Mouse (Mus musculus) heart, embryonic 11.5 days (tissue): ENCODE measurements around the gene Bcl11a. TPM values are rescaled to one million over a fixed set of nuclear protein-coding genes. Genes with fewer than 3 reads are reported as not detected.

Experiments used
- ATAC-seq: fragments of 200-750 bp; cut with Nextera tagmentation; replicated peaks from 2 replicates; pipeline ENCODE4 v1.8.0; 2017; ENCODE audit warnings: moderate library complexity; ENCODE audit not compliant: insufficient number of reproducible peaks, low FRiP score, low TSS enrichment
- H3K27ac ChIP-seq: fragments of 300-500 bp; sonication (generic); 2 replicates; pipeline ENCODE4 v1.5.1; 2014; ENCODE audit warnings: mild to moderate bottlenecking, low read depth, low read length
- H3K27me3 ChIP-seq: fragments of 300-500 bp; sonication (generic); 2 replicates; pipeline ENCODE4 v1.6.1; 2014; ENCODE audit warnings: mild to moderate bottlenecking, low read length, mixed read lengths; ENCODE audit not compliant: control insufficient read depth, insufficient read depth
- H3K36me3 ChIP-seq: fragments of 300-500 bp; sonication (generic); 2 replicates; pipeline ENCODE4 v1.6.1; 2014; ENCODE audit warnings: mild to moderate bottlenecking, low read length, moderate library complexity, mixed read lengths; ENCODE audit not compliant: control insufficient read depth, insufficient read depth
- H3K4me1 ChIP-seq: fragments of 300-500 bp; sonication (generic); 2 replicates; pipeline ENCODE4 v1.6.1; 2014; ENCODE audit warnings: low read length; ENCODE audit not compliant: control insufficient read depth, insufficient read depth
- H3K4me2 ChIP-seq: fragments of 300-500 bp; sonication (generic); 2 replicates; pipeline ENCODE4 v1.6.1; 2014; ENCODE audit warnings: mild to moderate bottlenecking, moderate library complexity
- H3K4me3 ChIP-seq: fragments of 300-500 bp; sonication (generic); 2 replicates; pipeline ENCODE4 v1.5.1; 2014; ENCODE audit warnings: low read depth, low read length
- H3K9ac ChIP-seq: fragments of 300-500 bp; sonication (generic); 2 replicates; pipeline ENCODE4 v1.6.1; 2014; ENCODE audit warnings: mild to moderate bottlenecking, low read depth, low read length, moderate library complexity
- H3K9me3 ChIP-seq: fragments of 300-500 bp; sonication (generic); replicated peaks from 2 replicates; pipeline ENCODE4 v1.6.1; 2016; ENCODE audit warnings: low read length; ENCODE audit not compliant: control insufficient read depth
- WGBS: fragments of 180-500 bp; shearing (Covaris S2); extraction: QIAGEN DNeasy Blood & Tissue Kit; methylation state at CpG from one replicate; pipeline ENCODE4 v1.1.7; 2014; ENCODE audit not compliant: insufficient replicate concordance; 5-methylcytosine and 5-hydroxymethylcytosine counted together
- polyA plus RNA-seq: library from polyadenylated mRNA; unstranded; fragments of >200 nt; fragmentation: Nextera tagmentation; extraction: Ambion mirVana; gene quantifications from 2 replicates; pipeline ENCODE4 v1.2.1, GENCODE M21; 2014

Bcl11a gene
- polyA plus RNA-seq, 1 experiment from 2014 or later = 21.7 TPM

- H3K36me3 ChIP-seq = no peaks in the 10 kb centered on the region
- 44% methylated on average over 9 of the region's 9 CpGs for WGBS
- no peak overlapping the region for H3K9ac ChIP-seq
- H3K4me3 ChIP-seq = no peak overlapping the region
- ATAC-seq = no peak
- no peaks in the 10 kb centered on the region for H3K27me3 ChIP-seq
- no peaks in the 10 kb centered on the region for H3K9me3 ChIP-seq
- H3K27ac ChIP-seq = no peak overlapping the region
- H3K4me2 ChIP-seq = 0 out of 2 replicates have a peak overlapping the region, but pooled peaks have one; percentile 7
- peaks cover 39% of the 10 kb centered on the region for H3K4me1 ChIP-seq
Observed at GRCm38 (mm10) chr11:24095236-24095635, 17.4 kb downstream of the Bcl11a start.

DNA sequence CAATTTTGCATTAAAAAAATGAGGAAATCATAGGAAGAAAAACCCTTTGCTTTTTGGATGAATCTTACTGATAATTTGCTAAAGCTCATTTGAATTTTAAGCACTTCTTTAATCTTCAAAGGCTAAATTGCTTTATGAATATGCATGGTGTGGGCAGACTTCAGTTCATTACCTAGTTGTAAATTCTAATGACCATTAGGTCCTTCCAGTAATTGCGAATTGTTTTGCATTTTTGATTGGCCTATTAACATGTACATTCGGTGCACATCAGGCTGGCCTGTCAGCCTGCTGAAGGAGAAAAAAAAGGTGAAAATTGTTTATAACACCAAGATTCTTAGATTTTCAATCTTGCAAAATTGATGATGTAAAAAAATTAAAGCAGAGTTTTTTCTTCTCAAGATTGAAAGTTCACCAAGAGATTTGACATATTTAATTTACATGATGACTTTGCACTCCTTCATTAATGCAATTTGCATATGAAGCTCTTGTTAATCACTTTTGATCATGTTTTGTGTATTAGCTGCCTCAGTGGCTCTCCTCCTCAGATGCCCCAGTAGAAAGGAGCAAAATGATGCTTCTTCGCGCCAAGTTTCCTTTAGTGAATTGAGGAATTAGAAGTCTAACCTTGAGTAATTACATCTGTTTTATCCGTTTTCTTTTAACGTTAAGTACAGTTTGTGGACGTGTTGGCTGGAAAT lies 17.9 kb downstream of the Bcl11a start:
- ATAC-seq = no peak
- H3K4me3 ChIP-seq = no peak overlapping the region
- peaks cover 44% of the 10 kb centered on the region for H3K4me1 ChIP-seq
- no peak overlapping the region for H3K9ac ChIP-seq
- H3K4me2 ChIP-seq = no peak overlapping the region
- H3K27ac ChIP-seq = no peak overlapping the region
- 79% methylated on average over 7 of the region's 7 CpGs for WGBS
- no peaks in the 10 kb centered on the region for H3K36me3 ChIP-seq
- no peaks in the 10 kb centered on the region for H3K9me3 ChIP-seq
- H3K27me3 ChIP-seq = no peaks in the 10 kb centered on the region

GRCm38 (mm10) chr11:24096483-24096882 lies 18.6 kb downstream of the Bcl11a start:
- H3K9me3 ChIP-seq = no peaks in the 10 kb centered on the region
- no peak for ATAC-seq
- H3K36me3 ChIP-seq = no peaks in the 10 kb centered on the region
- no peak overlapping the region for H3K4me2 ChIP-seq
- no peaks in the 10 kb centered on the region for H3K27me3 ChIP-seq
- H3K4me1 ChIP-seq = peaks cover 46% of the 10 kb centered on the region
- no peak overlapping the region for H3K27ac ChIP-seq
- 49% methylated on average over 6 of the region's 6 CpGs for WGBS
- H3K4me3 ChIP-seq = no peak overlapping the region
- no peak overlapping the region for H3K9ac ChIP-seq

- WGBS = 67% methylated on average over 6 of the region's 6 CpGs
- H3K9me3 ChIP-seq = no peaks in the 10 kb centered on the region
Observed at GRCm38 (mm10) chr11:24097026-24097425, 19.2 kb downstream of the Bcl11a start.

GRCm38 (mm10) chr11:24098069-24098468 lies 20.2 kb downstream of the Bcl11a start:
- Histone ChIP-seq H3K27me3 (no peaks in the 10 kb centered on the region), H3K4me2 (no peak overlapping the region), H3K9ac (no peak overlapping the region), H3K9me3 (no peaks in the 10 kb centered on the region), H3K27ac (no peak overlapping the region), H3K4me3 (no peak overlapping the region), H3K36me3 (no peaks in the 10 kb centered on the region), H3K4me1 (peaks cover 50% of the 10 kb centered on the region)
- WGBS = 79% methylated on average over 5 of the region's 5 CpGs
- ATAC-seq = no peak

More at GRCm38 (mm10) chr11:24097026-24097425, 19.2 kb downstream of the Bcl11a start:
- ATAC-seq = no peak
- no peak overlapping the region for H3K4me2 ChIP-seq
- no peaks in the 10 kb centered on the region for H3K27me3 ChIP-seq
- H3K9ac ChIP-seq = no peak overlapping the region
- no peak overlapping the region for H3K27ac ChIP-seq
- no peak overlapping the region for H3K4me3 ChIP-seq
- peaks cover 46% of the 10 kb centered on the region for H3K4me1 ChIP-seq
- H3K36me3 ChIP-seq = no peaks in the 10 kb centered on the region

GRCm38 (mm10) chr11:24098662-24099061 lies 20.8 kb downstream of the Bcl11a start:
- Histone ChIP-seq H3K36me3 (no peaks in the 10 kb centered on the region), H3K9me3 (no peaks in the 10 kb centered on the region), H3K4me3 (no peak overlapping the region), H3K27ac (no peak overlapping the region), H3K4me2 (no peak overlapping the region), H3K27me3 (no peaks in the 10 kb centered on the region), H3K9ac (no peak overlapping the region), H3K4me1 (peaks cover 55% of the 10 kb centered on the region)
- whole genome bisulfite sequencing = 49% methylated on average over 3 of the region's 3 CpGs
- no peak for ATAC-seq

GRCm38 (mm10) chr11:24099215-24099614 lies 21.4 kb downstream of the Bcl11a start:
- Histone ChIP-seq H3K36me3 (no peaks in the 10 kb centered on the region), H3K9ac (no peak overlapping the region), H3K4me3 (no peak overlapping the region), H3K4me1 (peaks cover 52% of the 10 kb centered on the region), H3K9me3 (no peaks in the 10 kb centered on the region), H3K4me2 (no peak overlapping the region), H3K27ac (no peak overlapping the region), H3K27me3 (no peaks in the 10 kb centered on the region)
- no peak for ATAC-seq
- 83% methylated on average over 10 of the region's 10 CpGs for WGBS

GRCm38 (mm10) chr11:24099886-24100293 lies 22.0 kb downstream of the Bcl11a start:
- Histone ChIP-seq H3K4me1 (peaks cover 45% of the 10 kb centered on the region), H3K4me2 (no peak overlapping the region), H3K4me3 (no peak overlapping the region), H3K36me3 (no peaks in the 10 kb centered on the region), H3K9me3 (no peaks in the 10 kb centered on the region), H3K27me3 (no peaks in the 10 kb centered on the region), H3K27ac (peak overlapping the region; percentile 50), H3K9ac (no peak overlapping the region)
- 34% methylated on average over 7 of the region's 7 CpGs for WGBS
- no peak; the same call in 1 of the 2 replicates for ATAC-seq
